Mouse (Mus musculus): Measurements from ENCODE around the gene 9030612E09Rik. TPM values are rescaled to one million over a fixed set of nuclear protein-coding genes. Genes with fewer than 3 reads are reported as not detected.
A peak's percentile ranks its signal among the peaks of the same experiment; 100 is the strongest.

9030612E09Rik gene
- polyA plus RNA-seq, 1 experiment from 2014 or later, result 2.0 TPM

DNA sequence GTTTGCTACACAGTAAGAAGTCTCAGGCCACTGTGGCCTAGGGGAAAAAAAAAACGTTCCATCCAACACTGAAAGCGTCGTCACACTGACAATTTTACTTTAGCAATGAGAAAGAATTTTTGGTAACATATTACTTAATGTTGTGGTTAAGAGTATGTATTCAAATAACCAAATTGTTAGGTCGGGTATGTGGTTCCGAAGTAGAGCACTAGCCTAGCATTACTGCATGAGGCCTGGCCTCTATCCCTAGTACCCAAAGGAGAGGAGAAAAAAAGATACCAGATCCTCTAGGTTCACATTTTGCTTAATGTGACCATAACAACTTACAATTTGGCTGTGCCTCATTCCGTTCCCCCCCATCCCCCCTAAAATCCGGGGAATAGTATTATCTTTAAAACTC, 46.0 kb downstream of the 9030612E09Rik start:
- 21% methylated on average over 7 of the region's 7 CpGs for WGBS
- Histone ChIP-seq H3K4me1 (replicated peaks; ENCODE audit: control insufficient read depth, insufficient read depth, low read length) (peaks cover 2% of the 10 kb centered on the region; the same call in 1 of the 2 replicates), H3K27ac (ENCODE audit: low read depth, low read length) (peak overlapping the region; percentile 93), H3K9me3 (ENCODE audit: control insufficient read depth, low read length) (no peaks in the 10 kb centered on the region), H3K27me3 (ENCODE audit: control insufficient read depth, insufficient read depth, low read length) (no peaks in the 10 kb centered on the region), H3K4me2 (replicated peaks; ENCODE audit: low read depth, low read length) (peak overlapping the region; percentile 58), H3K4me3 (ENCODE audit: low read depth, low read length) (peak overlapping the region; percentile 91), H3K9ac (ENCODE audit: low read depth, low read length) (peak overlapping the region; percentile 97), H3K36me3 (ENCODE audit: control insufficient read depth, insufficient read depth, low read length) (no peaks in the 10 kb centered on the region)
- ATAC-seq (ENCODE audit: low FRiP score) (no peak), DNase-seq (ENCODE audit: low spot score) (no peak)

DNA sequence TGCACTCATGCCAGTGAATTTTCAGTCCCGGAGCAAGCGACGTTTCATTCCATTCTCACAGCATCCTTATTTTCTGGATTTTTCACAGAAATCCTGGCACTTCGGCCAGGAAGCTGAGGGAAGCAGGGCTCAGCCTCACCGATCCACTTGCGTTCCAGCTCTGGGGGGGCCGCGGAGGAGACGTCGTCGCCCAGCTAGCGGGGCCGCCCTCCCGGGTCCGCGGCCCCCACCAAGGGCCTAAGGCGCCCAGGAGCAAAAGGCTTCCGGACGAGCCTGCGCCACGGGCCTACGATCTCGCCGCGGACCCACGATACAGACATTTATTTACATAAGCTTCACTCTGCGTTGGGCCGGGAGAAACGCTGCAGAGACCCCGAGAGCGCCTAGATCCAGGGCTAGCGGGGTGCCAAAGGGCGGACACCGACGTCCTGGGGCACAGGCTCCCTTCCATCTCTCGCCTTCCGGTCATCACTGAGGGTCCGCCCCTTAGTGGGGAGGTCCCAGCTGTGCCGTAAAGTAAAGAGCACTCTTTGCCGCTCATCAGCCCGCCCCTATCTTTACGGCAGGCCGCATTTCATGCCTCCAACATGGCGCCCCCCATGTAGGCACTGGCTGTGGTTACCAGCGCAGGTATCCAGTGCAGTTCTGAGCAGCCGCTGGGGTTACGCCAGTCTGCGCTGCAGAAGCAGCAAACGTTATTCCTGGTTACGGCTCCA, 46.6 kb downstream of the 9030612E09Rik start, which contains the start of gene Pdss2:
Gene Pdss2 (plus strand): TSS at position 577 of the 716 bp plus-strand sequence.
- Histone ChIP-seq H3K9ac (ENCODE audit: low read depth, low read length) (peak within 1 kb of the TSS; percentile 97), H3K4me3 (ENCODE audit: low read depth, low read length) (peak within 1 kb of the TSS; percentile 91), H3K27me3 (ENCODE audit: control insufficient read depth, insufficient read depth, low read length) (no peaks in the 10 kb centered on the region), H3K4me1 (replicated peaks; ENCODE audit: control insufficient read depth, insufficient read depth, low read length) (peaks cover 2% of the 10 kb centered on the region; the same call in 1 of the 2 replicates), H3K27ac (ENCODE audit: low read depth, low read length) (peak within 1 kb of the TSS; percentile 93), H3K4me2 (replicated peaks; ENCODE audit: low read depth, low read length) (peak within 1 kb of the TSS; percentile 83), H3K9me3 (ENCODE audit: control insufficient read depth, low read length) (no peaks in the 10 kb centered on the region), H3K36me3 (ENCODE audit: control insufficient read depth, insufficient read depth, low read length) (no peaks in the 10 kb centered on the region)
- DNase-seq (ENCODE audit: low spot score), result peak; percentile 93
- under 1% methylated on average over 50 of the region's 50 CpGs for WGBS
- peak; percentile 98 for ATAC-seq (ENCODE audit: low FRiP score)

DNA sequence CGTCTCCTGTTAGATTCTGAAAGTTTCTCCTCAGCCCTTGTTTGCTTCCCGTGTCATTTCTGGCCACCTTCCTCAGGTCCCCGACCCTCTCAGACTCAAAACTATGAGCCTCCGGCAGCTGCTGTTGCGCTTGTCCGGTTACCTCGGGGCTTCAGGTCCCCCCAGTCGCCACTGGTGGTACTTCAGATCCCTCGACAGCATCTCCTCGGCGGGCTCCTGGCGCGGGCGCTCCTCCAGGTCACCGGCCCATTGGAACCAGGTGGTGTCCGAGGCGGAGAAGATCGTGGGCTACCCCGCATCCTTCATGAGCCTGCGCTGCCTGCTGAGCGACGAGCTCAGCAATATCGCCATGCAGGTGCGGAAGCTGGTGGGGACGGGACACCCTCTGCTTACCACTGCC, 47.2 kb downstream of the 9030612E09Rik start:
- Histone ChIP-seq H3K27ac (ENCODE audit: low read depth, low read length) (peak overlapping the region; percentile 58), H3K36me3 (ENCODE audit: control insufficient read depth, insufficient read depth, low read length) (no peaks in the 10 kb centered on the region), H3K27me3 (ENCODE audit: control insufficient read depth, insufficient read depth, low read length) (no peaks in the 10 kb centered on the region), H3K4me1 (replicated peaks; ENCODE audit: control insufficient read depth, insufficient read depth, low read length) (peaks cover 2% of the 10 kb centered on the region; the same call in 1 of the 2 replicates), H3K4me3 (ENCODE audit: low read depth, low read length) (peak overlapping the region; percentile 91), H3K9me3 (ENCODE audit: control insufficient read depth, low read length) (no peaks in the 10 kb centered on the region), H3K9ac (ENCODE audit: low read depth, low read length) (peak overlapping the region; percentile 97), H3K4me2 (replicated peaks; ENCODE audit: low read depth, low read length) (peak overlapping the region; percentile 83)
- under 1% methylated on average over 25 of the region's 25 CpGs for WGBS
- DNase-seq (ENCODE audit: low spot score), result no peak
- peak; percentile 73 for ATAC-seq (ENCODE audit: low FRiP score)

DNA sequence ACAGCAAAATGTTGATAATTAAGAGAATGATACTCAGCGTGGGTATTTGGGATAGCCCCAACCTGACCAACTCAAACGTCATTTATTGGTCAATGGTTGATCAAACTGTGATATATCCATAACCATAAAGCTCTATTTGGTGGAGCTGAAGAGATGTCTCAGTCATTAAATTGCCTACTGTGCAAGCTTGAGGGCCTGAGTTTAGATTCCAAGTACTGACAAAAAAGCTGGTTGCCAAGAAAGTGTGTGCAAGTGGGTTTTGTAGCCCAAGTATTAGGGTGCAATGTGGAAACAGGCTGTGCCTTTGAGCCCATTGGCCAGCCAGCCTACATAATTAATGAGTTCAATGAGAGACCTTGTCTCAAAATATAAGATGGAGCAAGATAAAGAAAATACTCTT, 48.9 kb downstream of the 9030612E09Rik start:
- Histone ChIP-seq H3K36me3 (ENCODE audit: control insufficient read depth, insufficient read depth, low read length) (no peaks in the 10 kb centered on the region), H3K27ac (ENCODE audit: low read depth, low read length) (no peak overlapping the region), H3K4me2 (replicated peaks; ENCODE audit: low read depth, low read length) (no peak overlapping the region), H3K27me3 (ENCODE audit: control insufficient read depth, insufficient read depth, low read length) (no peaks in the 10 kb centered on the region), H3K9me3 (ENCODE audit: control insufficient read depth, low read length) (no peaks in the 10 kb centered on the region), H3K4me3 (ENCODE audit: low read depth, low read length) (no peak overlapping the region), H3K9ac (ENCODE audit: low read depth, low read length) (no peak overlapping the region), H3K4me1 (replicated peaks; ENCODE audit: control insufficient read depth, insufficient read depth, low read length) (peaks cover 2% of the 10 kb centered on the region; the same call in 1 of the 2 replicates)
- WGBS, result 90% methylated on average over 2 of the region's 2 CpGs
- DNase-seq (ENCODE audit: low spot score), result no peak
- no peak for ATAC-seq (ENCODE audit: low FRiP score)

Other genes starting within 250 kb of the 9030612E09Rik start
- gene Sobp, start 174 bp upstream of the 9030612E09Rik start, polyA plus RNA-seq (2014; fragmentation: Nextera tagmentation; extraction: Ambion mirVana), result 7.1 and 11.1 TPM in 2 replicates
- gene Pdss2, start 46.8 kb downstream of the 9030612E09Rik start, polyA plus RNA-seq (2014; fragmentation: Nextera tagmentation; extraction: Ambion mirVana), result 15.2 and 18.4 TPM in 2 replicates